Mouse (Mus musculus) heart, postnatal 36 days (tissue): Measurements from ENCODE around the gene Kif1c. TPM values are rescaled to one million over a fixed set of nuclear protein-coding genes. Genes with fewer than 3 reads are reported as not detected.

Source experiments
- DNase-seq, 2 experiments: peaks; one replicate each; pipeline ENCODE4 v3.0.0; 2021 to 2022
- intact Hi-C: fragments of 180-260 bp; cut with DNase I; formaldehyde crosslinking; loops from one replicate; pipeline ENCODE4 v1.15.1; 2025
- total RNA-seq, 2 experiments: library from RNA; stranded (reverse); gene quantifications; 2 replicates each; pipeline ENCODE4 v1.2.3; 2021

The Kif1c gene
- total RNA-seq, 2 experiments from 2014 or later, result 469 to 490 TPM

GRCm38 (mm10) chr11:70663957-70664356 is 36.4 kb upstream of the Kif1c start:
- intact Hi-C loops, result no loop called here
- peak; percentile 42 to 50 for DNase-seq

DNA sequence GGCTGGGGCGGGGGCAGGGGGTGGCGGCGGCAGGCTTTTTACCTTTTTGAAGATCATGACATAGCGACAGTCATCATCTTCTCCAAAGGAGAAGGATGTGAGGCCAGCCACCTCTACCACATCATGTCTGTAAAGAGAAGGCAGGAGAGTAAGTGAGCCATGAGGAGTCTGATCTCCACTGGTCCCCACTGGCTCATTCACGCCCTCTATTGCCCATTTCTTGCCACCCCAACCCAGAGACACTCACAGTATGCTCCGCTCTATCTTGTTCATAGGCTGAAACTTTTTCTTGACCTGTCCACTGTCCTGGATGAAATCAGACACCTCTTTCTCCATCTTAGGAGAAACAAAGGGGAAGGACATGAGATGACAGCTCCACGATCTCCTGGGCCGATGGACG is 35.6 kb upstream of the Kif1c start:
- DNase-seq, result no peak
- intact Hi-C loops, result no loop called here

GRCm38 (mm10) chr11:70666687-70667086 is 33.7 kb upstream of the Kif1c start:
- no peak for DNase-seq
- intact Hi-C loops, result no loop called here

GRCm38 (mm10) chr11:70667271-70668150 is 32.8 kb upstream of the Kif1c start:
- intact Hi-C loops, result loop anchor here (1.0 kb wide), 1 partner anchor 11 kb away; no protein-coding TSS in a partner anchor
- DNase-seq, result no peak

GRCm38 (mm10) chr11:70668335-70668770 is 32.0 kb upstream of the Kif1c start:
- intact Hi-C loops, result loop anchor here (1.0 kb wide), 1 partner anchor 12 kb away; no protein-coding TSS in a partner anchor
- DNase-seq, result no peak

- intact Hi-C loops, result loop anchor here (1.0 kb wide), 1 partner anchor 13 kb away; no protein-coding TSS in a partner anchor
Observed at GRCm38 (mm10) chr11:70668771-70669505, 31.4 kb upstream of the Kif1c start, which contains the start of gene Spag7. TSS of gene Spag7 (minus strand) at chr11:70669416.

DNA sequence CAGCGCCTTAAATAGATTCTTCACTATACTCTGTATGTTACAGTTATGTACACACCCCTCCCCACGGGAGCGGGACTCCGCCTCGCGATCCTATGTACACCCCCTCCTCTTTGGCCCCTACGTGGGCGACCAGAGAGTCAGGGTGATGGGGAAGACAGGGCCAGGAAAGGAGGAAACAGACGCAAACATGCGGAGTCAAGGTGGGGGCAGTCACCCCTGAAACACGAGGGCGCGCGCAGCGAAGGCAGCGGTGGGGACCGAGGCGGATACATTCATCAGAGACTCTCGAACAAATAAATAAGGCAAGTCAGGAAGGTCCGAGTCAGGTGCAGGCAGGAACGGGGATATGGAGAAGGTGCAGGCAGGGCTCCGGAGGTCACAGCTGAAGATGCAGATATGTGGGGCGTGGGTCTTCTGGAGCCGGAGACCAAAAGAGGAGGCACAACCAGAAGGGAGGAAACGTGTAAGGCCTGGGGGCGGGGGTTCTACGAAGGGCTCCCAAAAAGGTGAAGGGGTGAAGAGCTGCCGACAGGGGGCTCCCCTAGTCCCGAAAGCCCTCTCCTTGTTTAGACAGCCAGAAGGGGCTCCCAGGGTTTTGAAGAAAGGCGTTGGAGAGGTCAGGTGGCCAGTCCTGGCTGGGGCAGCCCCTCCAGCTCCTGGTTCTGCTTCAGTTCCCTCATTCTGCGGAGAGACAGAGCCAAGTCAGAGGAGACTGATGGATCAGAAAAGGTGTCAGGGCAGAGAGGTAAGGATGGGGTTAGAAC is 30.6 kb upstream of the Kif1c start:
- intact Hi-C loops, result no loop called here
- DNase-seq, result peak; percentile 71 to 72

More at GRCm38 (mm10) chr11:70668771-70669505, 31.4 kb upstream of the Kif1c start, which contains the start of gene Spag7:
- peak; percentile 94 to 97 for DNase-seq

GRCm38 (mm10) chr11:70670483-70670882 is 29.9 kb upstream of the Kif1c start:
- intact Hi-C loops, result no loop called here
- DNase-seq, result no peak

- intact Hi-C loops, result loop anchor here (1.0 kb wide), 1 partner anchor 16 kb away; no protein-coding TSS in a partner anchor
- DNase-seq, result no peak
Observed at GRCm38 (mm10) chr11:70671333-70672047, 28.9 kb upstream of the Kif1c start.

DNA sequence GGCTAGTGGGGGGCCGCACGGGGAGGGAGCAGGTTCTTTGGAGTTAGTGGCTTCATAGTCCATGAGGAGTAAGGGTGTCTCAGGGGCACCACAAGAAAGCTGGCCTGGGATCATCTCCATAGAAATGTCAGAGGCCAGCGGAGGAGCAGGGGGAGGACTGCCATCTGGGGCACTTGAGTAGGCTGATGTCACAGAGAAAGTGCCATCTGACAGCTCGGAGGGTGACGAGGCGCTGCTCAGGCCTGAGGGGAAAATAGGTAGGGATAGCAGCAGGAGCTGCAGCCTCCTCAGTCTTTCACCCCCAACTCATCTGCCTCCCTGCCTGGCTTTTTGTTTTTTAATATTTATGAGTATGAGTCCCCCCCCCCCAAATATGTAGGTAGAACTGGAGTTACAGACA is 26.3 kb upstream of the Kif1c start:
- intact Hi-C loops, result no loop called here
- DNase-seq, result no peak

DNA sequence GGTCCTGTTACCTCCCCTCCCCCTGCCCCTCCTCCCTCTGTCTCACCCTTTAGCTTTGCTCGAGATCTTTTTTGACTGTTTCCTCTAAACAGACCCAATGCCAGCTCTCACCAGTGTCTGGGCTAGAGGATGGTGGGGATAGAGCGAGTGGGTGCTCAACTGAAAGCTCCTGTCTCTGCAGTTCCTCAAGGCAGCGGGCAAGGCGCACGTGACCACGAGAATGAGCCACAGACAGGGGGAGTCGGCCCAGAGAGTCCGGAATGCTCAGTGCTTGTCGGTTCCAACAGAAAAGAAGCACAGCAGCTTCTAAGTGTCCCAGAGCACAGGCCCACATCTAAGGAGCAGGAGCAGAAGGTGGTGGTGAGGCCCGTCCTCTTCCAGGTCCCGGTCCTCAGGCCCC is 25.8 kb upstream of the Kif1c start:
- DNase-seq, result no peak
- intact Hi-C loops, result no loop called here

- no peak for DNase-seq
- intact Hi-C loops, result no loop called here
Observed at GRCm38 (mm10) chr11:70678092-70678491, 22.3 kb upstream of the Kif1c start.

GRCm38 (mm10) chr11:70678576-70678975 is 21.8 kb upstream of the Kif1c start:
- intact Hi-C loops, result no loop called here
- DNase-seq, result no peak

DNA sequence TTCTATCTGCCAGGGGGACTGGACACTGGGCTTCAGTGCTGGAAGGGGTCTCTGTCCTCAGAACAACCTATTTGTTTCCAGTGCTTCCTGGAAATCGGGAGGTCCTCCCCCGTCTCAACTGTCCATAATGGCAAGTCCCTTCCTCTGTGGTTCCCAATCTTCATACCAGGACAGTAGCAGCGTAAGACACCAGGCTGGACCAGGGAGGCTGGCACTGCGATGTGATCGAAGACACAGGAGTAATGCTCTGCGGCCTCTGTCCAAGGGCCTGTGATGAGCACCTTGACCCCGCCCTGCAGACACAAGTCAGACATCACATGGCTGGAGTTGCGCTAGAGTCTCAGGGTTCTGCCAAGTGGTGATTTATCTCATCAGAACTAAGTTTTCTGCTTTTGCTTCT is 21.0 kb upstream of the Kif1c start:
- DNase-seq, result no peak
- intact Hi-C loops, result no loop called here

DNA sequence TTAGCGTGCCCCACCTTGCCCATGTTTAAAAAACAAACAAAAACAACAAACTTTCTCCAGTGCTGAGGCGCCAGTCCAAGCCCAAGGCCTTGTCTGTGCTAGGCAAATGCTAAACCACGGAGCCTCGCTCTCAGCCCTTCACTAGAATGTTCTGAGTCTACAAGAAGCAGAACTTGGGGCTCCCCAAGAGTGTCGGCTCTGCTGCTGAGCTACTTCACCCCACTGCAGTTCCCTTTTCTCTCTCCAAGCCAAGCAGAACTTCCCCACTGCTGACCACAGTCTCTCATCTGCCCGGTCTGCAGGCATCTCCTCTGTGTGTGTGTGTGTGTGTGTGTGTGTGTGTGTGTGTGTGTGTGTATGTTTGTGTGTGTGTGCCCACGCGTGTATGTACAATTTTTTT is 20.5 kb upstream of the Kif1c start:
- intact Hi-C loops, result no loop called here
- no peak for DNase-seq

GRCm38 (mm10) chr11:70681170-70681569 is 19.2 kb upstream of the Kif1c start:
- intact Hi-C loops, result no loop called here
- DNase-seq, result no peak

DNA sequence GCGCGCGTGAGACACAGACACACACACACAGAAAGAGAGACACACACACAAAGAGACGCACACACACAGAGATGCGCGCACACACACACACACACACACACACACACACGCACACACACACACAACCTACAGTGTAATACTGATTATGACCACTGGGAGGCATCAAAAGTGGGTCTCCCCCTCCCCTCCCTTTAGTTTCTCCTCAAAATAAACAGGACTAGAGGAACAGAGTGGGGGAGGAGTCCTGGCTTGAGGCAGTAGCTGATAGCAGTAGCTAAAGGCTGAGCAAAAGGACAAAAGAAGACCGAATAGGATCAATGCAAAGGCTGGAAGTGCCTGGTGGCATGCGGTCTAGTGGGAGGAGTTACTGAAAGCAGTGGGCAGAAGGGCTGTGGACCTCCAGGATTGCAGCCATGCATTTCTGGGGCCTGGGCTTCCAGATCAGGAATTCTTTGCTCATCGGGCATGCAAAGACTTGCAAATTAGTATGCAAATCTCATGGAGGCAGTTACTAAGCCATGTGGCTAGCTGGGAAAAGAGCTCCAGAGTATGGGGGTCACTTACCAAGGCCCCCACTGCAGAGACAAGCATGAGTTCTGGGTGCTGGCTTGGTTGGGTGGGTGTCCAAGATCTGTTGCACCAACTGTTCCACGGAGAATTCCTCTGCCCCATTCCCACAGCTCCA is 18.3 kb upstream of the Kif1c start:
- intact Hi-C loops, result no loop called here
- DNase-seq, result no peak

DNA sequence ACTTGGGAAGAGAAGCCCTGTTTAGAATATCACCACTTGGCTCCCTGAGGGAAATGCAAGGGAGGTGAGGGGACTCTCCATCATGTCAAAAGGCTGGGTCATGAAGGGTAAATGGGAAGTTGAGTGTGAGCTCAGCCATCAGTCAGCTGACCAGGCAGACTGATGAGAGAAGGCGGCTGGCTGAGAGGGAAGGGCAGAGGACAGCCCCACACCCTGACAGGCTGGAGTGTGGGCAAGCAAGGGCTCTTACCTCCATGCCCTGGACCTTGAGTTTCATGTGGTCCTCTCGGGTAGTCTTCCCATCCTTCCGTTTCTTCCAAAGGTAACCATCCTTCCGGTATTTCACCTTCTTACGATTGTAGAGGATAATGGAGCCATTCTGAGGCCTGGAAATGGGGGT is 16.7 kb upstream of the Kif1c start:
- DNase-seq, result no peak
- intact Hi-C loops, result no loop called here

DNA sequence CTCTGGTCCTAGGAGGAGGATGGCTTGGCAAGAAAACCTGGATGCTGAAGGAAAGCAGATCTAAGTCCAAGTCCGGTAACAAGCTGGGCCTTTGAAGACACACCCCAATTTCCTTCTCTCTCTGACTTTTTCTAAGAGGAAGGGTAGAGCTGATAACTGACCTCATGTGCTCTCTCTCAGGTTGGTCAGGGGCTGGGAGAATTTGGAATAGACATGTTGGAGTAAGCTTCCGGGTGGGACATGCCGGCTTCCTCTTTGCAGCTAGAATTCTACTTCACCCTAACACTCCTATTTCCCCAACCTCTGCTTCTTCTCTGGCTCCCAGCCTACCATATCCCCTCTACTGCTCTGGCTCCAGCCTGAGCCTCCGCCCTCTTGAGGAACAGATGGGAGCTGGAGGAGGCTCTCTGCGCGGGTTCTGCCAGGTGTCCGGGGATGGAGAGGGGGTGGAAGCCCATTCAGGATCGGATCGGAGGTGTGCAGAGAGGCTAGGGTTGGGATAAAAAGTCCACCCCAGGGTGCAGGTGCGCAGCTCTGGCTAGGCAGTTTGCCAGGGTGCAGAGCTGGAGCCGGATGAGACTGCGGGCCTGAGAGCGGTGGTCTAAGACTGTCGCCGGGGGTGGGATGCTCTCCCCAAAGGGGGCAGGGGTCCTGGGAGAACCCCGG is 13.3 kb upstream of the Kif1c start:
- intact Hi-C loops, result loop anchor here (1.0 to 5.0 kb wide), 2 partner anchors 16 to 70 kb away; no protein-coding TSS in a partner anchor
- DNase-seq, result peak; percentile 38 to 58
